Mouse (Mus musculus): ENCODE measurements at regions not wholly inside any gene's neighbourhood (a gene's known extent, or its start where the extent isn't known, plus 50 kb on each side); places are given as distances from the start of the nearest gene placed in this dataset.

DNA sequence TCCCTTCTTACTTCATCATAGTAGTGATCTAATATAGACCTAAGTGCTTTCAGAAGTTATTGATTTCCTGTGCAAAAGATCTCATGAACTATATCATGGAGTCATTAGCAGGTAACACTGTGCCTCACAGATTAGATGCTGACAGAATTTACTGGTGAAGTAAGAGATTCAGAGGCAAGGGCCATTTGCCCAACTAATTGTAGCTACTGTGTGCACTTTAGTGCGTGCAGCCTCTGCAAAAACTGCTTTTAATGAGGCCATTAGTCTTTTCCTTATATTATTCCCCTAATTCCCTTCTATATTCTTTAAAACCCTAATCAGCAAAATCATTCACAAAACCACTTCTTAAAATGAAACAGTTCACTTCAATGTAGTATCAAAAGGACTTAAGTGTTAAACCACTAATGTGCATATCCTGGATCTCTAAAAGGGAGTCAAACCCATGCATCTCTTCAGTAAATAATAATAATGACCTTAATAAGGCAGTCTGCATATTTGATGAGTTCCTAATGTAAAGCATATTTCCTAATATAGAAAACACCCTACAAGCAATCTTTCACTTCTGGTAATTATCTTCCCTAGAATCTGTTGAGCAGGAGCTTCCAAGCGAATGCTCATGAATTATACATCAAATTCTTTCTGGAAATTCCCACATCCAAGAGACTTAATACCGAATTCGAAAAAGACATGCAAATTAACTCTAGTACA lies 1847.4 kb downstream of the Efna5 start:
- DNase-seq (no peak), ATAC-seq (no peak)
- H3K36me3 ChIP-seq (ENCODE audit: insufficient read depth), result no peaks in the 10 kb centered on the region
- no peak overlapping the region for H3K27ac ChIP-seq (ENCODE audit: low read depth, low read length)
- no peak overlapping the region for H3K4me3 ChIP-seq (ENCODE audit: low read depth, low read length)
- no peaks in the 10 kb centered on the region for H3K4me1 ChIP-seq (ENCODE audit: insufficient read depth)
- H3K9me3 ChIP-seq (ENCODE audit: low read length), result no peaks in the 10 kb centered on the region
- no peak overlapping the region for H3K4me2 ChIP-seq (ENCODE audit: low read depth)
- WGBS, result 12% methylated on average over 4 of the region's 4 CpGs
- TF ChIP-seq CTCF (IDR thresholded peaks at IDR 0.05; ENCODE audit: low read depth), result no peak
- no peaks in the 10 kb centered on the region for H3K27me3 ChIP-seq (ENCODE audit: insufficient read depth, low read length)
- no peak overlapping the region for H3K9ac ChIP-seq

DNA sequence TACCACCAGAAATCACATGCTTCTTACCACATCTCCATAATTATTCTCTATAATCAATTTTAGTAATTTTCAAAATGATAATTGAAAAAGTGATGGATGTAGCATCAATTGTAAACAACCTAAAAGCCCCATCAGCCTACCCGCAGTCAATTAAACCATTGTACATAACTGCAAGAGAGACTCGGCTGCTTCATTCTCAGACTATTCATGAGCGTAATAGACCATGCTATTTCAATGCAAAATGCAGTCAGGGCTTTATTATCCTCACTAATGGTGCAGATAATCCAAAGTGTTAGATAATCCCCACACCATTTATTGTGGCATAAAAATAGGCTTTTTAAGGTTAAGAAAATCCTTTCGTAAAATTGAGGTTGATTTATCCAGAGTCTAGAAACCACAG lies 1862.5 kb downstream of the Efna5 start:
- Histone ChIP-seq H3K4me1 (ENCODE audit: insufficient read depth) (no peaks in the 10 kb centered on the region), H3K27me3 (ENCODE audit: insufficient read depth, low read length) (no peaks in the 10 kb centered on the region), H3K9ac (no peak overlapping the region), H3K4me2 (ENCODE audit: low read depth) (no peak overlapping the region), H3K9me3 (ENCODE audit: low read length) (no peaks in the 10 kb centered on the region), H3K4me3 (ENCODE audit: low read depth, low read length) (no peak overlapping the region), H3K27ac (ENCODE audit: low read depth, low read length) (no peak overlapping the region), H3K36me3 (ENCODE audit: insufficient read depth) (no peaks in the 10 kb centered on the region)
- no peak for DNase-seq
- no peak for TF ChIP-seq CTCF (IDR thresholded peaks at IDR 0.05; ENCODE audit: low read depth)
- WGBS, result 32% methylated on average over 4 of the region's 4 CpGs
- ATAC-seq, result no peak

All from forebrain, postnatal 0 days (tissue).